Mouse (Mus musculus) spleen, adult 2 months (tissue): ENCODE data around the gene Ccdc92b. TPM values are rescaled to one million over a fixed set of nuclear protein-coding genes. Genes with fewer than 3 reads are reported as not detected.
"Not testable (repeated sequence)": the region's sequence is repeated elsewhere in the genome, so short reads cannot be mapped to it uniquely, and the experiment has no call there.

Experiments
- DNase-seq, 2 experiments: peaks; one replicate each; pipeline versions ENCODE4 v3.0.0 to v3.0.0-alpha.2; 2012 to 2021; ENCODE audit warnings: low spot score in 2 of 2, low read depth in 1 of 2
- H3K27ac ChIP-seq: fragments of 200-500 bp; 2 replicates; pipeline ENCODE4 v1.5.1; 2012; ENCODE audit warnings: low read length, inconsistent platforms; ENCODE audit not compliant: insufficient read depth
- H3K27me3 ChIP-seq: fragments of 200-500 bp; 2 replicates; pipeline ENCODE4 v1.6.1; 2012; ENCODE audit warnings: mild to moderate bottlenecking, moderate library complexity, low read length, inconsistent platforms; ENCODE audit not compliant: control insufficient read depth, insufficient read depth
- H3K36me3 ChIP-seq: fragments of 200-500 bp; 2 replicates; pipeline ENCODE4 v1.6.1; 2012; ENCODE audit warnings: mild to moderate bottlenecking, low read length, inconsistent platforms; ENCODE audit not compliant: control insufficient read depth, insufficient read depth
- H3K4me1 ChIP-seq: fragments of 200-500 bp; 2 replicates; pipeline ENCODE4 v1.6.1; 2011; ENCODE audit warnings: inconsistent platforms; ENCODE audit not compliant: control insufficient read depth, insufficient read depth, insufficient read length
- H3K4me3 ChIP-seq: fragments of 200-500 bp; 2 replicates; pipeline ENCODE4 v1.5.1; 2011; ENCODE audit warnings: mild to moderate bottlenecking, inconsistent platforms; ENCODE audit not compliant: insufficient read depth, insufficient read length; ENCODE audit errors: extremely low read depth
- CTCF ChIP-seq: fragments of 200-500 bp; IDR thresholded peaks from 2 replicates; pipeline ENCODE4 v1.5.1; 2011; ENCODE audit warnings: mild to moderate bottlenecking, inconsistent platforms; ENCODE audit not compliant: insufficient read depth, insufficient read length, insufficient replicate concordance; ENCODE audit errors: extremely low read depth
- POLR2A ChIP-seq: fragments of 200-500 bp; IDR thresholded peaks from 2 replicates; pipeline ENCODE4 v1.6.1; 2011; ENCODE audit warnings: low read depth, low read length, inconsistent platforms
- WGBS: fragments of 180-500 bp; shearing (Covaris S2); methylation state at CpG from one replicate; pipeline ENCODE4 v1.1.7; 2018; 5-methylcytosine and 5-hydroxymethylcytosine counted together
- polyA plus RNA-seq: library from polyadenylated mRNA; depleted of rRNA; stranded (reverse); fragments of >200 nt; gene quantifications from 2 replicates; pipeline ENCODE4 v1.2.3, GENCODE M21; 2012

The Ccdc92b gene
- polyA plus RNA-seq, 1 experiment, result 3.1 TPM

GRCm38 (mm10) chr11:74581333-74581732 lies 38.1 kb upstream of the Ccdc92b start:
- not testable (repeated sequence) for H3K4me3 ChIP-seq, H3K36me3 ChIP-seq, H3K4me1 ChIP-seq, DNase-seq, H3K27ac ChIP-seq, H3K27me3 ChIP-seq
- TF ChIP-seq CTCF, result peak; percentile 18; the same call in 1 of the 2 replicates
- WGBS, result 43% methylated on average over 4 of the region's 4 CpGs

- Histone ChIP-seq H3K4me3 (no peak overlapping the region), H3K27ac (no peak overlapping the region), H3K36me3 (no peaks in the 10 kb centered on the region), H3K4me1 (no peaks in the 10 kb centered on the region), H3K27me3 (no peaks in the 10 kb centered on the region)
- WGBS, result 79% methylated on average over 3 of the region's 3 CpGs
- no peak for DNase-seq
- TF ChIP-seq POLR2A, result no peak
- TF ChIP-seq CTCF, result no peak
Observed at GRCm38 (mm10) chr11:74582464-74582863, 36.9 kb upstream of the Ccdc92b start.

- 67% methylated on average over 7 of the region's 7 CpGs for WGBS
- TF ChIP-seq CTCF (no peak), POLR2A (no peak)
- no peaks in the 10 kb centered on the region for H3K27me3 ChIP-seq
Observed at GRCm38 (mm10) chr11:74583824-74584349, 35.5 kb upstream of the Ccdc92b start.

GRCm38 (mm10) chr11:74584946-74585723 lies 34.3 kb upstream of the Ccdc92b start:
- Histone ChIP-seq H3K4me1 (no peaks in the 10 kb centered on the region; the same call in 1 of the 2 replicates), H3K36me3 (no peaks in the 10 kb centered on the region), H3K27ac (no peak overlapping the region), H3K4me3 (no peak overlapping the region), H3K27me3 (no peaks in the 10 kb centered on the region; the same call in 1 of the 2 replicates)
- 62% methylated on average over 10 of the region's 10 CpGs for WGBS
- no peak for TF ChIP-seq POLR2A
- TF ChIP-seq CTCF, result no peak
- DNase-seq, result no peak

More at GRCm38 (mm10) chr11:74583824-74584349, 35.5 kb upstream of the Ccdc92b start:
- H3K4me1 ChIP-seq, result no peaks in the 10 kb centered on the region
- H3K36me3 ChIP-seq, result no peaks in the 10 kb centered on the region
- no peak for DNase-seq
- no peak overlapping the region for H3K4me3 ChIP-seq
- no peak overlapping the region for H3K27ac ChIP-seq

- WGBS, result 65% methylated on average over 5 of the region's 5 CpGs
- Histone ChIP-seq H3K27me3 (peaks cover 2% of the 10 kb centered on the region; the same call in 1 of the 2 replicates), H3K36me3 (no peaks in the 10 kb centered on the region), H3K4me3 (no peak overlapping the region), H3K4me1 (no peaks in the 10 kb centered on the region; the same call in 1 of the 2 replicates), H3K27ac (no peak overlapping the region)
- DNase-seq, result no peak
- TF ChIP-seq CTCF, result no peak
- TF ChIP-seq POLR2A, result no peak
Observed at GRCm38 (mm10) chr11:74586401-74586800, 33.0 kb upstream of the Ccdc92b start.

- H3K36me3 ChIP-seq, result no peaks in the 10 kb centered on the region
- H3K27ac ChIP-seq, result no peak overlapping the region
- H3K4me3 ChIP-seq, result no peak overlapping the region
- H3K27me3 ChIP-seq, result peaks cover 2% of the 10 kb centered on the region; the same call in 1 of the 2 replicates
- no peak for DNase-seq
- TF ChIP-seq POLR2A (no peak), CTCF (no peak)
- no peaks in the 10 kb centered on the region; the same call in 1 of the 2 replicates for H3K4me1 ChIP-seq
- 9% methylated on average over 66 of the region's 66 CpGs for WGBS
Observed at GRCm38 (mm10) chr11:74589401-74590238, 29.8 kb upstream of the Ccdc92b start.
